Mouse (Mus musculus) lung, postnatal 0 days (tissue): ENCODE results near the gene B3galt6. TPM values are rescaled to one million over a fixed set of nuclear protein-coding genes. Genes with fewer than 3 reads are reported as not detected.

Source experiments
- ATAC-seq: fragments of 200-750 bp; cut with Nextera tagmentation; 2 replicates; pipeline ENCODE4 v1.8.0; 2017; ENCODE audit warnings: moderate library complexity
- DNase-seq: peaks from one replicate; pipeline ENCODE4 v3.0.0-alpha.2; 2016; ENCODE audit warnings: low spot score
- H3K27ac ChIP-seq: fragments of 300-500 bp; sonication (generic); 2 replicates; pipeline ENCODE4 v1.5.1; 2014; ENCODE audit warnings: antibody characterized with exemption, mild to moderate bottlenecking, low read length, mixed read lengths
- H3K27me3 ChIP-seq: fragments of 300-500 bp; sonication (generic); replicated peaks from 2 replicates; pipeline ENCODE4 v1.6.1; 2014; ENCODE audit warnings: low read length, mixed read lengths; ENCODE audit not compliant: insufficient read depth
- H3K36me3 ChIP-seq: fragments of 300-500 bp; sonication (generic); 2 replicates; pipeline ENCODE4 v1.6.1; 2014; ENCODE audit warnings: low read length, mixed read lengths; ENCODE audit not compliant: insufficient read depth
- H3K4me1 ChIP-seq: fragments of 300-500 bp; sonication (generic); 2 replicates; pipeline ENCODE4 v1.6.1; 2014; ENCODE audit warnings: antibody characterized with exemption, low read depth, low read length, mixed read lengths; ENCODE audit not compliant: insufficient read depth
- H3K4me2 ChIP-seq: fragments of 300-500 bp; sonication (generic); replicated peaks from 2 replicates; pipeline ENCODE4 v1.6.1; 2014; ENCODE audit warnings: low read depth, mild to moderate bottlenecking, low read length, moderate library complexity, mixed read lengths
- H3K4me3 ChIP-seq: fragments of 300-500 bp; sonication (generic); 2 replicates; pipeline ENCODE4 v1.5.1; 2014; ENCODE audit warnings: low read depth, low read length
- H3K9ac ChIP-seq: fragments of 300-500 bp; sonication (generic); replicated peaks from 2 replicates; pipeline ENCODE4 v1.6.1; 2014; ENCODE audit warnings: low read depth, mild to moderate bottlenecking
- H3K9me3 ChIP-seq: fragments of 300-500 bp; sonication (generic); 2 replicates; pipeline ENCODE4 v1.6.1; 2016; ENCODE audit warnings: low read length, mixed read lengths
- CTCF ChIP-seq: IDR thresholded peaks from 2 replicates; pipeline ENCODE4 v1.5.1; 2016; ENCODE audit warnings: antibody characterized with exemption, mild to moderate bottlenecking
- EP300 ChIP-seq: IDR thresholded peaks from 2 replicates; pipeline ENCODE4 v1.6.1; 2016; ENCODE audit warnings: antibody characterized with exemption, mild to moderate bottlenecking, control low read depth
- WGBS: fragments of 180-500 bp; shearing (Covaris S2); extraction: QIAGEN DNeasy Blood & Tissue Kit; methylation state at CpG from one replicate; pipeline ENCODE4 v1.1.7; 2014; 5-methylcytosine and 5-hydroxymethylcytosine counted together
- polyA plus RNA-seq: library from polyadenylated mRNA; unstranded; fragments of >200 nt; fragmentation: Nextera tagmentation; extraction: Ambion mirVana; gene quantifications from 2 replicates; pipeline ENCODE4 v1.2.1, GENCODE M21; 2015

The B3galt6 gene
- polyA plus RNA-seq, 1 experiment from 2014 or later = 6.8 TPM

DNA sequence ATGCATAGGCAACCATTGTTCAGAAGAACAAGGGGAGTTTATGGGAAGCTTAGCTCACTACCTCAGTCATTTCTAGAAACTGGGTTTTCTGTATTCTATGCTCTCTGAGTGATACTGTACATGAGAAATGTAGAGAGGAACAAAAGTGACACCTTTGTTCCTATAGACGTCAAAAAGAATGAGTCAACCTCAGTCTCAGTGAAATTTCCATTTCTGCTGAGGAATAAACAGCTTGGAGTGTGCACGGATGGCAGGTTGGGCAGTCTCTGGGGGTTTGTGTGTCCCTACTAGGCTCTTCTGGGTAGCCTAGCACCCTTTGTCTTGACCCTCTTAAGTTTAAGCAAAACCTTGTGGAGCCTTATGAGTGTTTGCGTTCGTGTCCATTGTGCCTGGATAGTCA lies 15.9 kb upstream of the B3galt6 start:
- H3K4me1 ChIP-seq = no peaks in the 10 kb centered on the region
- TF ChIP-seq CTCF (no peak), EP300 (no peak)
- WGBS = 89% methylated on average over 4 of the region's 4 CpGs
- no peak overlapping the region for H3K9ac ChIP-seq
- ATAC-seq (no peak), DNase-seq (no peak)
- no peaks in the 10 kb centered on the region for H3K27me3 ChIP-seq
- no peak overlapping the region for H3K27ac ChIP-seq
- H3K4me2 ChIP-seq = no peak overlapping the region
- no peaks in the 10 kb centered on the region for H3K9me3 ChIP-seq
- peaks cover 45% of the 10 kb centered on the region for H3K36me3 ChIP-seq
- H3K4me3 ChIP-seq = no peak overlapping the region

DNA sequence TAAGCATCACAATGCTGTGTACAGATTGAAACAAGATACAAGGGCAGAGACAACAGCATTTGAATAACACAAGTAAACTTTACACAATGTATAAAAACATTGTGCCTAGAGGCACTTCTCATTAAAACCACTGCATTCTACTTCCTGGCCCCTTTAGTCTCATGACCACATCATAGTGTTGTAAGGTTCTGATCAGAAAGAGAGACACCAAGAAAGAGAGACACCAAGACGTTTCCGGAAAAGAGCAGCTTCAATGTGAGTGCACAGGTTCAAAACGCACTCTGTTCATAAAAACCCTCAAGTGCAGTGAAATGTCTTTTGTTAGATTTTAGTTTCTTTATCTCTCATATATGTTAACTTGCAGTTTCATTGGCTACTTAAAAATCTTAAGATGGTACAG lies 11.7 kb upstream of the B3galt6 start:
- TF ChIP-seq CTCF (no peak), EP300 (no peak)
- no peaks in the 10 kb centered on the region for H3K9me3 ChIP-seq
- DNase-seq (no peak), ATAC-seq (no peak)
- H3K27ac ChIP-seq = no peak overlapping the region
- H3K4me2 ChIP-seq = no peak overlapping the region
- H3K36me3 ChIP-seq = peaks cover 57% of the 10 kb centered on the region
- WGBS = 92% methylated on average over 3 of the region's 3 CpGs
- H3K4me3 ChIP-seq = no peak overlapping the region
- no peak overlapping the region for H3K9ac ChIP-seq
- H3K27me3 ChIP-seq = no peaks in the 10 kb centered on the region
- H3K4me1 ChIP-seq = no peaks in the 10 kb centered on the region

DNA sequence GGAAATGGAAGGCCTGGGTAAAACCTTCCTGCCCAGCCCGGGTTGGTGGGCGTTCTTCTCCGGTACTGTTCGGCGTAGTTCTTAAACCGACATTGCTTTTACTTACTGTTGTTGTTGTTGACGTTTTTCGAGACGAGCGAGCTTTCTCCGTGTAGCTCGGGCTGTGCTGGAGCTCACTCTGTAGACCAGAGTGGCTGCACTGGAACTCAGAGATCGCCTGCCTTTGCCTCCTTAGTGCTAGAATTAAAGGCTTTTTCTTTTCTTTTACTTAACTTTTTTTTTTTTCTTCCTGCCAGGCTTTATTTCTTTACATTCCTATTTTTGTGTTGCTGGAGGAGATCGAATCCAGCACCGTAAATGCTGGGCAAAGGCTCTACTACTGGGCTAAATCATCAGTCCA lies 1.2 kb upstream of the B3galt6 start:
- Histone ChIP-seq H3K9me3 (no peaks in the 10 kb centered on the region), H3K27ac (peak overlapping the region; percentile 94), H3K27me3 (no peaks in the 10 kb centered on the region), H3K4me3 (peak overlapping the region; percentile 93), H3K4me1 (peaks cover 15% of the 10 kb centered on the region; the same call in 1 of the 2 replicates), H3K36me3 (peaks cover 3% of the 10 kb centered on the region; the same call in 1 of the 2 replicates), H3K9ac (peak overlapping the region; percentile 80), H3K4me2 (peak overlapping the region; percentile 70)
- DNase-seq (no peak), ATAC-seq (no peak)
- WGBS = 4% methylated on average over 15 of the region's 15 CpGs
- TF ChIP-seq EP300 (no peak), CTCF (no peak)

DNA sequence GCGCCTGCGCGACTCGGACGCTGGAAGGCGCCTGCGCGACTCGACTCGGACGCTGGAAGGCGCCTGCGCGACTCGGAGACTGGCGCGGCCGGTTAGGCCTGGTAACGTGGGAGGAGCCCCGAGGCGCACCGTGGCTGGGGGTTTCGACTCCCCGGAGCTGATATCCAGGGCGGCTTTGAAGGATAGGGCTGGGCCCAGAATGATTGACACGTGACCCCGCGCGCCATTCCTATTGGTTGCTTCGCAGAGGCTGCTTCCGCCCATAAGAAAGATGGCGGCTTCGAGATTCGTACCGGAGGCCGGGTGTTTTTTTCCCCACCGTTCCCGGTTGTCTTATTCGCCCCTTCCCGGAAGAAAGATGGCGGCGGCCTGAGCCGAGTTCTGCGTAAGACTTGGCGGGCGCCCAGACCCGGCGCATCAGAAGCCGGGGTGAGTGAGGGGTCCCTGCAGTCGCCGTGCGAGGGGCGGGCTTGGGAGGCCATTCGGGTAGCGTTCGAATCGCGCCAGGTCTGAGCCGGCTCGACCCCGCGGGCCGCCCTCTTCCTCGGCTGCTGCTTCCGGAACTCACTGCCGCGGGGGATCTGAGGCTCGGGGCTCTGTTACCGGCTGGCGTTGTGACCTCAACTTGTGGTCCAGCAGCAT lies 578 bp upstream of the B3galt6 start:
- Histone ChIP-seq H3K9ac (peak overlapping the region; percentile 80), H3K9me3 (no peaks in the 10 kb centered on the region), H3K4me1 (peaks cover 15% of the 10 kb centered on the region; the same call in 1 of the 2 replicates), H3K27ac (peak overlapping the region; percentile 94), H3K36me3 (peaks cover 3% of the 10 kb centered on the region; the same call in 1 of the 2 replicates), H3K27me3 (no peaks in the 10 kb centered on the region), H3K4me2 (peak overlapping the region; percentile 70), H3K4me3 (peak overlapping the region; percentile 93)
- TF ChIP-seq CTCF = peak; percentile 43; the same call in 1 of the 2 replicates
- TF ChIP-seq EP300 = no peak
- DNase-seq (peak; percentile 97), ATAC-seq (peak; percentile 86)
- WGBS = under 1% methylated on average over 70 of the region's 70 CpGs

DNA sequence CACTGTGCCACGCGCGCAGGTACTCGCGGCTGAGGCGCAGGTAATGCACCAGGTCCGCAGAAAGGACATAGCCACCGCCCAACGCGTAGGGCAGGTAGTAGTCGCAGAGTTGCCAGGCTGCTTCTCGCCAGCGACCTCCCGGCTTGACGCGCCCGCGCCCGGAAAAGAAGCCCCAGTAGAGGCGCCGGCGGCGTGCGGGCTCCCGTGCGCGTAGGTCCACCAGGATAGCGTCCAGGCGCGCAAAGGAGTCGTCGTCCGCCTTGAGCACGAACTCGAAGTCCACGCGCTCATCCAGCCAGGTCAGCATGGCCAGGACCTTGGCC lies 580 bp downstream of the B3galt6 start:
- Histone ChIP-seq H3K27me3 (no peaks in the 10 kb centered on the region), H3K4me2 (peak overlapping the region; percentile 96), H3K9ac (peak overlapping the region; percentile 68; the same call in 1 of the 2 replicates), H3K27ac (peak overlapping the region; percentile 94), H3K9me3 (no peaks in the 10 kb centered on the region), H3K36me3 (peaks cover 3% of the 10 kb centered on the region; the same call in 1 of the 2 replicates), H3K4me3 (peak overlapping the region; percentile 59), H3K4me1 (peaks cover 15% of the 10 kb centered on the region; the same call in 1 of the 2 replicates)
- no peak for TF ChIP-seq EP300
- TF ChIP-seq CTCF = no peak
- DNase-seq = no peak
- 23% methylated on average over 37 of the region's 37 CpGs for WGBS
- ATAC-seq = no peak; the same call in 1 of the 2 replicates

DNA sequence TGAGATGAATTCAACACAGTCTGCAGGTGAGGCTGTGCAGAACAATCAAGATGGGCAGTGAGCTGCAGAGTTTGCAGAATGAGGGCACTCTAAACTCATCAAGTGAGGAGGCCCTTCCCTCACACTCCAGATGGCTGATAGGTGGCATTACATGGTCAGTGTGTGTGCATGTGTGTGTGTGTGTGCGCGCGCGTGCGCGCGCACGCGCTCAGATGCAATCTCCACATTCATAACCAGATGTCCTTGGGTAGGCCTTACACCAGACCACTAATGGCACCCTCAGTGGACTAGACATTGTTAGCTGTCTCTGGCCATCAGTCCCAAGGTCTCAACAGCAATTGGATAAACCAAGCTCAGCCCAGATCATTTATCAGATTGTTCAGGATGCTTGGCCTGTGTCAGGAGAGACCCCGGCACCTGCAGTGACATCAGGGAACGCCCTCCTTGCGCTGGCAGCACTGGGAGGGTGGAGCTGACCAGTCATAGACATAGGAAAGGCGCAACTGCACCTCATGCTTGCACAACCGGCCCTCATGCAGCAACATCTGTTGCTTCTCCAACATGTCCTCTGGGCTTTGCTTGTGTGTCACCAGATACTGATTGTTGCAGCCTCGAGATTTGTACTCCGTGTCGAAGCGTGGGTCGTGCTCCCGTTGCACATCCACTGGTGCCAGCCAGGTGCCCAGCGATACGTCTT lies 1.1 kb downstream of the B3galt6 start:
- whole genome bisulfite sequencing = 82% methylated on average over 22 of the region's 22 CpGs
- ATAC-seq = no peak

More for the DNA sequence above, 1.1 kb downstream of the B3galt6 start:
- TF ChIP-seq EP300 = no peak
- no peak for TF ChIP-seq CTCF
- Histone ChIP-seq H3K27me3 (no peaks in the 10 kb centered on the region), H3K4me1 (peaks cover 15% of the 10 kb centered on the region; the same call in 1 of the 2 replicates), H3K9me3 (no peaks in the 10 kb centered on the region), H3K4me3 (peak overlapping the region; percentile 59), H3K9ac (peak overlapping the region; percentile 68; the same call in 1 of the 2 replicates), H3K36me3 (no peaks in the 10 kb centered on the region), H3K27ac (peak overlapping the region; percentile 94), H3K4me2 (peak overlapping the region; percentile 96)
- DNase-seq = peak; percentile 18
